Mouse (Mus musculus) CH12.LX (cell line): ENCODE measurements around the gene Hirip3. TPM values are rescaled to one million over a fixed set of nuclear protein-coding genes. Genes with fewer than 3 reads are reported as not detected.
"Not testable (repeated sequence)": the region's sequence is repeated elsewhere in the genome, so short reads cannot be mapped to it uniquely, and the experiment has no call there.

ENCODE experiments used
- DNase-seq: peaks from one replicate; pipeline ENCODE4 v3.0.0-alpha.2; 2013; ENCODE audit errors: extremely low read depth
- H3K27ac ChIP-seq: 2 replicates; pipeline ENCODE4 v1.5.1; 2012; ENCODE audit warnings: low read depth, mild to moderate bottlenecking, control low read depth, moderate library complexity; ENCODE audit not compliant: insufficient read depth
- H3K27me3 ChIP-seq: replicated peaks from 2 replicates; pipeline ENCODE3; 2012; ENCODE audit warnings: inconsistent platforms
- H3K36me3 ChIP-seq, 2 experiments: replicated peaks in 1 of 2; 2 replicates each; pipeline versions ENCODE3 to v1.6.1; 2012; ENCODE audit warnings: inconsistent platforms in 1 of 2, low read length in 1 of 2, mild to moderate bottlenecking in 1 of 2, mixed read lengths in 1 of 2, moderate library complexity in 1 of 2; ENCODE audit not compliant: control insufficient read depth in 1 of 2, insufficient read depth in 1 of 2
- H3K4me1 ChIP-seq, 2 experiments: 2 replicates each; pipeline ENCODE4 v1.6.1; 2012; ENCODE audit warnings: inconsistent platforms in 1 of 2, moderate library complexity in 1 of 2; ENCODE audit not compliant: insufficient read depth in 2 of 2, control insufficient read depth in 1 of 2
- H3K4me2 ChIP-seq: 2 replicates; pipeline ENCODE4 v1.6.1; 2012; ENCODE audit warnings: low read depth, mild to moderate bottlenecking, control low read depth; ENCODE audit not compliant: poor library complexity, insufficient read depth, severe bottlenecking
- H3K4me3 ChIP-seq, 3 experiments: fragments of 150-350 bp in 1 of 3; sonication (generic) in 1 of 3; replicated peaks in 1 of 3; 2 replicates each; pipeline versions ENCODE3 to v1.5.1; 2011 to 2012; ENCODE audit warnings: low read depth in 2 of 3, low read length in 2 of 3, mild to moderate bottlenecking in 2 of 3, moderate library complexity in 2 of 3, control low read depth in 1 of 3, improper control_type of control experiment in 1 of 3, inconsistent platforms in 1 of 3, mixed read lengths in 1 of 3; ENCODE audit not compliant: poor library complexity in 1 of 3
- H3K79me2 ChIP-seq: replicated peaks from 2 replicates; pipeline ENCODE4 v1.6.1; 2012; ENCODE audit warnings: mild to moderate bottlenecking, moderate library complexity; ENCODE audit not compliant: control insufficient read depth, poor library complexity, insufficient read depth, severe bottlenecking; ENCODE audit errors: extremely low read depth
- H3K9ac ChIP-seq: 2 replicates; pipeline ENCODE4 v1.6.1; 2012; ENCODE audit warnings: low read depth, mild to moderate bottlenecking, control low read depth, moderate library complexity; ENCODE audit not compliant: insufficient read depth
- H3K9me3 ChIP-seq: replicated peaks from 2 replicates; pipeline ENCODE3; 2012; ENCODE audit warnings: low read length, inconsistent platforms, mixed read lengths
- BHLHE40 ChIP-seq: IDR thresholded peaks from 2 replicates; pipeline ENCODE4 v1.6.1; 2011; ENCODE audit warnings: mild to moderate bottlenecking, low read depth, low read length, improper control_type of control experiment
- CHD2 ChIP-seq: IDR thresholded peaks from 2 replicates; pipeline ENCODE4 v1.6.1; 2011; ENCODE audit warnings: low read length, improper control_type of control experiment
- ELF1 ChIP-seq: IDR thresholded peaks from 2 replicates; pipeline ENCODE4 v1.6.1; 2014; ENCODE audit warnings: low read depth, mild to moderate bottlenecking, inconsistent platforms, low read length, improper control_type of control experiment
- ETS1 ChIP-seq: conservative IDR thresholded peaks from 2 replicates; pipeline ENCODE4 v1.6.1; 2012; ENCODE audit warnings: low read depth, mild to moderate bottlenecking, inconsistent platforms, low read length, improper control_type of control experiment, moderate library complexity
- HCFC1 ChIP-seq: IDR thresholded peaks from 2 replicates; pipeline ENCODE4 v1.6.1; 2012; ENCODE audit warnings: low read depth, mild to moderate bottlenecking, inconsistent platforms, low read length, improper control_type of control experiment
- IRF4 ChIP-seq: IDR thresholded peaks from 2 replicates; pipeline ENCODE4 v1.6.1; 2014; ENCODE audit warnings: low read depth, mild to moderate bottlenecking, inconsistent platforms, low read length, improper control_type of control experiment
- JUN ChIP-seq: IDR thresholded peaks from 2 replicates; pipeline ENCODE4 v1.6.1; 2011; ENCODE audit warnings: low read depth, mild to moderate bottlenecking, low read length, improper control_type of control experiment, moderate library complexity; ENCODE audit not compliant: insufficient read depth
- JUND ChIP-seq: conservative IDR thresholded peaks from 2 replicates; pipeline ENCODE4 v1.6.1; 2011; ENCODE audit warnings: low read depth, low read length, improper control_type of control experiment
- MAFK ChIP-seq: IDR thresholded peaks from 2 replicates; pipeline ENCODE4 v1.6.1; 2011; ENCODE audit warnings: low read length, improper control_type of control experiment; ENCODE audit not compliant: insufficient replicate concordance
- MAX ChIP-seq: IDR thresholded peaks from 2 replicates; pipeline ENCODE4 v1.6.1; 2011; ENCODE audit warnings: low read length, improper control_type of control experiment
- MAZ ChIP-seq: IDR thresholded peaks from 2 replicates; pipeline ENCODE4 v1.6.1; 2012; ENCODE audit warnings: low read depth, mild to moderate bottlenecking, inconsistent platforms, low read length, improper control_type of control experiment, moderate library complexity
- MXI1 ChIP-seq: IDR thresholded peaks from 2 replicates; pipeline ENCODE4 v1.6.1; 2011; ENCODE audit warnings: mild to moderate bottlenecking, low read depth, low read length, improper control_type of control experiment
- NELFE ChIP-seq: IDR thresholded peaks from 2 replicates; pipeline ENCODE4 v1.6.1; 2011; ENCODE audit warnings: low read depth, low read length, improper control_type of control experiment
- NRF1 ChIP-seq: IDR thresholded peaks from 2 replicates; pipeline ENCODE4 v1.6.1; 2014; ENCODE audit warnings: low read depth, mild to moderate bottlenecking, inconsistent platforms, low read length, improper control_type of control experiment, moderate library complexity
- PAX5 ChIP-seq: IDR thresholded peaks from 2 replicates; pipeline ENCODE4 v1.6.1; 2012; ENCODE audit warnings: low read length, inconsistent platforms, mixed read lengths
- POLR2A ChIP-seq: IDR thresholded peaks from 2 replicates; pipeline ENCODE4 v1.6.1; 2011; ENCODE audit warnings: low read depth, mild to moderate bottlenecking, improper control_type of control experiment, low read length
- POLR2AphosphoS2 ChIP-seq: IDR thresholded peaks from 2 replicates; pipeline ENCODE4 v1.6.1; 2011; ENCODE audit warnings: low read depth, low read length, improper control_type of control experiment
- RAD21 ChIP-seq: IDR thresholded peaks from 2 replicates; pipeline ENCODE4 v1.6.1; 2011; ENCODE audit warnings: low read depth, mild to moderate bottlenecking, low read length, improper control_type of control experiment, moderate library complexity
- TBP ChIP-seq: conservative IDR thresholded peaks from 2 replicates; pipeline ENCODE4 v1.6.1; 2011; ENCODE audit warnings: low read depth, low read length, improper control_type of control experiment
- TCF12 ChIP-seq: IDR thresholded peaks from 2 replicates; pipeline ENCODE4 v1.6.1; 2014; ENCODE audit warnings: low read depth, mild to moderate bottlenecking, inconsistent platforms, low read length, improper control_type of control experiment
- USF1 ChIP-seq: IDR thresholded peaks from 2 replicates; pipeline ENCODE4 v1.6.1; 2014; ENCODE audit warnings: low read depth, mild to moderate bottlenecking, inconsistent platforms, low read length, improper control_type of control experiment
- dilution Hi-C: fragments of 300-500 bp; cut with MboI; formaldehyde crosslinking; loops from 2 replicates; pipeline ENCODE4 v1.14.3; 2020; ENCODE audit warnings: low sequenced_read_pairs; ENCODE audit not compliant: extremely low pct_unique_long_range_greater_than_20kb, extremely low pct_ligation_motif_present
- in situ Hi-C: fragments of 300-500 bp; cut with MboI; formaldehyde crosslinking; loops from 3 replicates; pipeline ENCODE4 v1.14.3; 2019; ENCODE audit warnings: low sequenced_read_pairs, low pct_ligation_motif_present, low pct_unique_long_range_greater_than_20kb, mixed read lengths
- polyA plus RNA-seq: library from polyadenylated mRNA; unstranded; fragments of >175 nt; gene quantifications from 2 replicates; pipeline ENCODE4 v1.2.1, GENCODE M21; 2012; ENCODE audit warnings: low read depth; ENCODE audit not compliant: insufficient read length
- total RNA-seq, 2 experiments: library from RNA; depleted of rRNA; stranded (reverse); fragments of 300-350 nt in 1 of 2; fragments of >200 nt in 1 of 2; gene quantifications; 2 replicates each; pipeline ENCODE4 v1.2.3; 2012 to 2014

The Hirip3 gene
- total and polyA plus RNA-seq, 3 experiments: 44.7 to 190 (median 70.9) TPM

- TF ChIP-seq USF1: no peak
- TF ChIP-seq ELF1: peak; percentile 69
- no peak for TF ChIP-seq JUN
- 0 out of 2 replicates have a peak, but pooled peaks have one; percentile 57 for TF ChIP-seq MXI1
- TF ChIP-seq CHD2: no peak
- TF ChIP-seq MAZ: no peak
- no peak for TF ChIP-seq RAD21
- no peak for TF ChIP-seq MAFK
- TF ChIP-seq JUND: no peak
- TF ChIP-seq POLR2AphosphoS2: no peak
- TF ChIP-seq ETS1: peak; percentile 55
Observed at GRCm38 (mm10) chr7:126897390-126898101, 35.8 kb downstream of the Hirip3 start (continued).

GRCm38 (mm10) chr7:126898102-126898990, 36.6 kb downstream of the Hirip3 start:
- Histone ChIP-seq H3K9me3 (no peaks in the 10 kb centered on the region), H3K4me2 (peak overlapping the region; percentile 89), H3K36me3 (peaks cover 0 to 21% of the 10 kb centered on the region in 2 experiments), H3K4me3 (peak overlapping the region; percentile 84 to 87 (median 87)), H3K9ac (peak overlapping the region; percentile 74), H3K4me1 (peaks cover 11 to 21% of the 10 kb centered on the region in 2 experiments), H3K79me2 (no peaks in the 10 kb centered on the region), H3K27ac (peak overlapping the region; percentile 54), H3K27me3 (no peaks in the 10 kb centered on the region)
- peak; percentile 91 for DNase-seq
- in situ Hi-C loops (loop anchor here (10.0 kb wide), 1 partner anchor 194 kb away; the partner anchor contains the start of gene Coro1a), dilution Hi-C loops (no loop called here)
- TF ChIP-seq MAZ: 0 out of 2 replicates have a peak, but pooled peaks have one; percentile 35
- peak; percentile 64 for TF ChIP-seq HCFC1
- TF ChIP-seq NRF1: peak; percentile 99
- peak; percentile 13; the same call in 1 of the 2 replicates for TF ChIP-seq MXI1
- TF ChIP-seq PAX5: no peak
- TF ChIP-seq POLR2AphosphoS2: no peak
- TF ChIP-seq TCF12: peak; percentile 79
- TF ChIP-seq NELFE: peak; percentile 72
- TF ChIP-seq ELF1: 0 out of 2 replicates have a peak, but pooled peaks have one; percentile 50
- 0 out of 2 replicates have a peak, but pooled peaks have one; percentile 64 for TF ChIP-seq TBP
- 0 out of 2 replicates have a peak, but pooled peaks have one; percentile 50 for TF ChIP-seq IRF4
- peak; percentile 77 for TF ChIP-seq POLR2A
- peak; percentile 58 for TF ChIP-seq BHLHE40
- TF ChIP-seq USF1: no peak
- TF ChIP-seq MAX: peak; percentile 35; the same call in 1 of the 2 replicates

GRCm38 (mm10) chr7:126899781-126900180, 38.0 kb downstream of the Hirip3 start:
- H3K4me2 ChIP-seq, H3K27me3 ChIP-seq, H3K27ac ChIP-seq, H3K9ac ChIP-seq, dilution Hi-C loops, H3K4me3 ChIP-seq, H3K9me3 ChIP-seq, H3K79me2 ChIP-seq, DNase-seq: not testable (repeated sequence)
- H3K4me1 ChIP-seq: peaks cover 11 to 21% of the 10 kb centered on the region in 2 experiments
- H3K36me3 ChIP-seq: peaks cover 0 to 13% of the 10 kb centered on the region in 2 experiments
- in situ Hi-C loops: loop anchor here (10.0 kb wide), 1 partner anchor 195 kb away; the partner anchor contains the start of gene Coro1a
